8 mouse cellular contexts compared by ENCODE assay signal in genomic region chr11:102317298-102317900, GRCm38 (mm10). TPM values are rescaled to one million over a fixed set of nuclear protein-coding genes. Genes with fewer than 3 reads are reported as not detected.
DNase-seq lines count a peak whose midpoint lies in the region; ATAC-seq and TF ChIP-seq lines count a peak whose summit lies in the region.

No protein-coding gene starts in this region.

- peak; percentile 72 for DNase-seq in kidney, adult 18-20 months
- no peak for DNase-seq in kidney, postnatal 14 days
- DNase-seq in cerebellum, postnatal 10 days: peak; percentile 81 to 85
- DNase-seq in gastrocnemius, adult 2 months: peak; percentile 85
- peak; percentile 55 for DNase-seq in liver, embryonic 13.5 days
- DNase-seq in natural killer cell, adult 2 months (ENCODE audit: low spot score in 2 of 2): peak; percentile 50 to 66
- peak; percentile 64 for DNase-seq in testis, postnatal 14 days (ENCODE audit: low spot score)

- peak overlapping the region; percentile 100 for H3K9ac ChIP-seq in intestine, embryonic 15.5 days
- peak overlapping the region; percentile 100 for H3K9ac ChIP-seq in liver, embryonic 13.5 days

- WGBS in intestine, embryonic 15.5 days: under 1% methylated on average over 86 of the region's 87 CpGs
- WGBS in liver, embryonic 13.5 days (ENCODE audit: insufficient replicate concordance): under 1% methylated on average over 70 of the region's 87 CpGs

- ATAC-seq in intestine, embryonic 15.5 days: peak; percentile 18
- peak; percentile 15 for ATAC-seq in liver, embryonic 13.5 days (ENCODE audit: low read depth)

- peak; percentile 45 for TF ChIP-seq CTCF in gastrocnemius, adult 2 months (IDR thresholded peaks at IDR 0.05)

- H3K4me1 ChIP-seq in intestine, embryonic 15.5 days (replicated peaks): peaks cover 21% of the 10 kb centered on the region
- H3K4me1 ChIP-seq in liver, embryonic 13.5 days (replicated peaks): peaks cover 57% of the 10 kb centered on the region

- peaks cover 21% of the 10 kb centered on the region for H3K36me3 ChIP-seq in intestine, embryonic 15.5 days
- peaks cover 35% of the 10 kb centered on the region for H3K36me3 ChIP-seq in liver, embryonic 13.5 days

- no peaks in the 10 kb centered on the region for H3K27me3 ChIP-seq in intestine, embryonic 15.5 days (replicated peaks)
- peaks cover 11% of the 10 kb centered on the region; the same call in 1 of the 2 replicates for H3K27me3 ChIP-seq in liver, embryonic 13.5 days

- peak overlapping the region; percentile 100 for H3K27ac ChIP-seq in gastrocnemius, adult 2 months
- peak overlapping the region; percentile 98 for H3K27ac ChIP-seq in intestine, embryonic 15.5 days
- peak overlapping the region; percentile 99 for H3K27ac ChIP-seq in liver, embryonic 13.5 days

- intact Hi-C loops in gastrocnemius, adult 2 months (cut with DNase I): no loop called here

- H3K4me2 ChIP-seq in intestine, embryonic 15.5 days (replicated peaks): peak overlapping the region; percentile 96
- H3K4me2 ChIP-seq in liver, embryonic 13.5 days: peak overlapping the region; percentile 99

- peak overlapping the region; percentile 100 for H3K4me3 ChIP-seq in gastrocnemius, adult 2 months
- peak overlapping the region; percentile 69 for H3K4me3 ChIP-seq in intestine, embryonic 15.5 days (replicated peaks)
- peak overlapping the region; percentile 99 for H3K4me3 ChIP-seq in liver, embryonic 13.5 days (replicated peaks)

- no peaks in the 10 kb centered on the region for H3K9me3 ChIP-seq in intestine, embryonic 15.5 days
- H3K9me3 ChIP-seq in liver, embryonic 13.5 days (replicated peaks): no peaks in the 10 kb centered on the region

RNA-seq across cellular contexts. Expression of gene Ubtf, which starts 2.1 kb away (rescaled TPM):
- total RNA-seq in gastrocnemius, adult 2 months (2021): 10 to 100 TPM; 37.8 to 40.4 TPM
- polyA plus RNA-seq in intestine, embryonic 15.5 days (2015; fragmentation: Nextera tagmentation; extraction: Ambion mirVana): 77.8 and 80.2 TPM in 2 replicates
- polyA plus RNA-seq in liver, embryonic 13.5 days (2015; fragmentation: Nextera tagmentation; extraction: Ambion mirVana): 70.0 and 81.5 TPM in 2 replicates

RNA-seq across cellular contexts. Expression of gene Atxn7l3, which starts 21.0 kb away (rescaled TPM):
- 10 to 100 TPM; 12.0 to 12.6 TPM for total RNA-seq in gastrocnemius, adult 2 months (2021)
- polyA plus RNA-seq in intestine, embryonic 15.5 days (2015; fragmentation: Nextera tagmentation; extraction: Ambion mirVana): 11.8 and 13.6 TPM in 2 replicates
- polyA plus RNA-seq in liver, embryonic 13.5 days (2015; fragmentation: Nextera tagmentation; extraction: Ambion mirVana): 4.6 and 4.9 TPM in 2 replicates

RNA-seq across cellular contexts. Expression of gene Tmub2, which starts 32.7 kb away (rescaled TPM):
- total RNA-seq in gastrocnemius, adult 2 months (2021): 10 to 100 TPM; 13.9 to 15.7 TPM
- polyA plus RNA-seq in intestine, embryonic 15.5 days (2015; fragmentation: Nextera tagmentation; extraction: Ambion mirVana): 44.3 and 48.5 TPM in 2 replicates
- 22.8 and 24.9 TPM in 2 replicates for polyA plus RNA-seq in liver, embryonic 13.5 days (2015; fragmentation: Nextera tagmentation; extraction: Ambion mirVana)

RNA-seq across cellular contexts. Expression of gene Slc4a1, which starts 48.6 kb away (rescaled TPM):
- total RNA-seq in gastrocnemius, adult 2 months (2021): under 1 TPM in 1 of 2 experiments, not detected in 1; 0.06 TPM
- 15.2 and 18.0 TPM in 2 replicates for polyA plus RNA-seq in intestine, embryonic 15.5 days (2015; fragmentation: Nextera tagmentation; extraction: Ambion mirVana)
- polyA plus RNA-seq in liver, embryonic 13.5 days (2015; fragmentation: Nextera tagmentation; extraction: Ambion mirVana): 734 and 914 TPM in 2 replicates

RNA-seq across cellular contexts. Expression of gene Asb16, which starts 48.9 kb away (rescaled TPM):
- total RNA-seq in gastrocnemius, adult 2 months (2021): 10 to 100 TPM; 78.2 to 80.4 TPM
- 0.08 TPM in 1 of 2 replicates, not detected in the other for polyA plus RNA-seq in intestine, embryonic 15.5 days (2015; fragmentation: Nextera tagmentation; extraction: Ambion mirVana)
- polyA plus RNA-seq in liver, embryonic 13.5 days (2015; fragmentation: Nextera tagmentation; extraction: Ambion mirVana): 0.06 and 0.08 TPM in 2 replicates
